Mouse (Mus musculus) olfactory bulb, adult 2 months (tissue): ENCODE measurements around the gene Cryz. TPM values are rescaled to one million over a fixed set of nuclear protein-coding genes. Genes with fewer than 3 reads are reported as not detected.

Source experiments
- H3K27ac ChIP-seq: fragments of 200-500 bp; 2 replicates; pipeline ENCODE4 v1.5.1; 2012; ENCODE audit warnings: low read depth, low read length; ENCODE audit not compliant: insufficient read depth
- H3K4me1 ChIP-seq: fragments of 200-500 bp; 2 replicates; pipeline ENCODE4 v1.6.1; 2012; ENCODE audit warnings: low read length; ENCODE audit not compliant: control insufficient read depth, insufficient read depth
- H3K4me3 ChIP-seq: fragments of 200-500 bp; 2 replicates; pipeline ENCODE4 v1.5.1; 2012; ENCODE audit warnings: mild to moderate bottlenecking, low read depth, low read length, moderate library complexity; ENCODE audit not compliant: insufficient read depth
- CTCF ChIP-seq: fragments of 200-500 bp; IDR thresholded peaks from 2 replicates; pipeline ENCODE4 v1.5.1; 2012; ENCODE audit warnings: low read depth, mild to moderate bottlenecking, low read length, moderate library complexity; ENCODE audit not compliant: insufficient read depth
- POLR2A ChIP-seq: fragments of 200-500 bp; IDR thresholded peaks from 2 replicates; pipeline ENCODE4 v1.6.1; 2012; ENCODE audit warnings: mild to moderate bottlenecking, low read depth, low read length, moderate library complexity; ENCODE audit not compliant: insufficient read depth
- WGBS: fragments of 180-500 bp; shearing (Covaris S2); methylation state at CpG from one replicate; pipeline ENCODE4 v1.1.7; 2018; 5-methylcytosine and 5-hydroxymethylcytosine counted together
- polyA plus RNA-seq: library from polyadenylated mRNA; stranded (reverse); fragments of >200 nt; gene quantifications from 2 replicates; pipeline ENCODE4 v1.2.4, GENCODE M21; 2012; ENCODE audit warnings: low replicate concordance; ENCODE audit not compliant: missing spikeins, insufficient read depth, insufficient read length

The Cryz gene
- polyA plus RNA-seq, 1 experiment: not detected

- 9% methylated on average over 12 of the region's 12 CpGs for WGBS
- Histone ChIP-seq H3K4me3 (no peak overlapping the region), H3K4me1 (no peaks in the 10 kb centered on the region), H3K27ac (no peak overlapping the region)
- TF ChIP-seq POLR2A: no peak
- TF ChIP-seq CTCF: no peak
These were observed 25.7 kb upstream of the Cryz start for GRCm38 (mm10) chr3:154570786-154571185.

DNA sequence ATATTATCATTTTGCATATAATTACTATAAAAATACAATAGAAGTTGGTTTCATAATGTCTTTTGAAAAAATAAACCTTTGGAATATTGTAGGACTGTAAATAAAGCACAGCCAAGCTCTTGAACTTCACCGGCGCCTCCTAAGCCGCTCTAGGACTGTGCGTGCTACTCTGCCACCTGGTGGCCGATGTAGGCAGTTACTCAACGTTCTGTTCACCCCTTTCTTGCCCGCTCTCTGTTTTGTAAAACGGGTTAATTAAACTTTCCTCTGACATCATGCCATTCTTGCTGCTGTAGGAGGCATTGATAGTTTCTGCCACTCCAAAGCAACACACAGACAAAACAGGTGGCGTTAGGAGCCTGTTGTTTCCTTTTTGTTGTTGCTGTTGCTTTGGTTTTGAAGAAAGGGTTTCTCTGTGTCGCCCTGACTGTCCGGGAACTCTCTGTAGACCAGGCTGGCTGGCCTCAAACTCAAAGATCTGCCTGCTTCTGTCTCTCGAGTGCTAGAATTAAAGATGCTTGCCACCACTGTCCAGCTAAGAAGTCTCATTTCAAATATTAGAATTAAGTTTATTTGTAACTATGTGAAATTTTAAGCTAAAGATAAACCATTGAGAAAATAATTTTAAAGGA lies 24.1 kb upstream of the Cryz start:
- 4% methylated on average over 12 of the region's 12 CpGs for WGBS

DNA sequence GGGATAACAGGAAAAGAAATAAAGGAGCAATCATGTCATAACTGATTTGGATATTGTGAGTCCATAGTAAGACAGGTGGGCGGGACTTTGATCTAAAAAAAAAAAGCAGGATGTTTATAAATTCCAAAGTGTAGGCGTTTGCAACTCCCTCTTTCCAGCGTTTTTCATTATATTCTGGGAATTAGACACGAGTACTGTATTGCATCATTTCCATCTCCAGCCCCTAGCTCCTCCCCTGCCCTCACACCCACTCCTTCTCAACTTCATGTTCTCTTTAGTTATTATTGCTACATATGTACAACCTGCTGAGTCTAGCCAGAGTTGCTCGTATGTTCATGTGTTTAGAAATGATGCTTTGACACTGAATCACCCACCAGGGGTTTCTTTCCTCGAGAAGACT lies 22.8 kb upstream of the Cryz start:
- TF ChIP-seq POLR2A: no peak
- no peak for TF ChIP-seq CTCF
- H3K27ac ChIP-seq: no peak overlapping the region
- no peaks in the 10 kb centered on the region for H3K4me1 ChIP-seq
- WGBS: 34% methylated on average over 6 of the region's 6 CpGs
- no peak overlapping the region for H3K4me3 ChIP-seq

More for the DNA sequence above, 24.1 kb upstream of the Cryz start:
- Histone ChIP-seq H3K27ac (no peak overlapping the region), H3K4me1 (no peaks in the 10 kb centered on the region), H3K4me3 (no peak overlapping the region)
- TF ChIP-seq CTCF: peak; percentile 74
- TF ChIP-seq POLR2A: no peak

- 94% methylated on average over 8 of the region's 8 CpGs for WGBS
- no peak overlapping the region for H3K4me3 ChIP-seq
- TF ChIP-seq POLR2A (no peak), CTCF (no peak)
- H3K4me1 ChIP-seq: no peaks in the 10 kb centered on the region
- H3K27ac ChIP-seq: no peak overlapping the region
These were observed 18.6 kb upstream of the Cryz start for GRCm38 (mm10) chr3:154577895-154578294.

DNA sequence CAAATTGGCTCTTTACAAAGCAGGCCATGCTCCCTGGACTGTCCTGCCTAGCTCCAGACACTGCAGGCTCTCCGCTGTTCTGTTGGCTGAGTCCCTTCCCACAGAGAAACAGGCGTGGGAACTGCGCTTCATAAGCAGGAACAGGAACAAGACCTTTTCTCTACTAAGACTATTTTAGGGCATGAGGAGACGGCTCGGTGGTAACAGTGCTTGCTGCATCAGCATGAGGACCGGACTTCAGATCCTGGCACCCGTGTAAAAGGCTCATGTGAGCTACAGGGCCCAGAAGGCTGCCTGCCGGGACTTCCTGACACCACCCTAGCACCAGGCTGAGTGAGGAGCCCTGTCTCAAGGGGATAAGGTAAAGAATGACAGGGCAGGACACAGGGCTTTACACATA lies 12.2 kb upstream of the Cryz start:
- TF ChIP-seq CTCF (no peak), POLR2A (no peak)
- 87% methylated on average over 8 of the region's 8 CpGs for WGBS

DNA sequence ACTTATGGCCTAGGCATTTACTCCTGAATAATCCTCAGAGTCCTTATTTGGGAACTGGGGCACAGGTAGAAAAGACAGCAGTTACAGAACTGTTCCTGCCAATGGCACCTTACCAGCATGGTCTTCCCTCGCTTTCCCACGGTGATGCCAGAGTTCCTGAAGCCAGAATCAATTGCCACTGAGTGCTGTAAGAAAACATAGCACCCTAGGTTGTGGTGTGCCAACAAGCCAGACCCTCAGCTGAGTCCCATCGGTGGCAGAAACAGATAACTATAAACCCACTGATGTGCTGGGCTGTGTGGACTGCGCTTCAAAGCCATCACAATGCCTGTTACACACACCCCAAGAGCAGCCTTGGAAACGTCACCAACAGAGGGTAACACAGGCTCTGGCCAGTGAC lies 5.5 kb upstream of the Cryz start:
- Histone ChIP-seq H3K4me1 (no peaks in the 10 kb centered on the region), H3K27ac (no peak overlapping the region), H3K4me3 (no peak overlapping the region)
- TF ChIP-seq CTCF: no peak
- no peak for TF ChIP-seq POLR2A
- WGBS: 94% methylated on average over 5 of the region's 5 CpGs

More for the DNA sequence above, 12.2 kb upstream of the Cryz start:
- no peaks in the 10 kb centered on the region for H3K4me1 ChIP-seq
- no peak overlapping the region for H3K27ac ChIP-seq
- H3K4me3 ChIP-seq: no peak overlapping the region

DNA sequence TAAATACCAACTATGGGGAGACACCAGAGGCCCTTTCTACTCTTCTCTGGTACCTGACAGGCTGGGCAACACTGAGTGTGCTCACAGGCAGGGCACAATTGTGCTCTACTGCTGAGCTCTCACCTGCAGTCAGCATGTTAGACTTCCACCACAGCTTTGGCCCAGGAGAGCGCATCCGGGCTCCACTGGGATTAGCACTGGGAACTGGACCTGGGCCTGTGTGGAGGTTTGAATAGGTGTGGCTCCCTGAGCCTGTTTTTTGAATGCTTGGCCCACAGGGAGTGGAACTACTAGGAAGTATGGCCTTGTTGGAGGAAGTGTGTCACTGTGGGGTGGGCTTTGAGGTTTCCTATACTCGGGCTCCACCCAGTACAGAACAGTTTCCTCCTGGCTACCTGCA lies 4.9 kb upstream of the Cryz start:
- WGBS: 92% methylated on average over 3 of the region's 3 CpGs
- no peak overlapping the region for H3K27ac ChIP-seq
- TF ChIP-seq POLR2A: no peak
- TF ChIP-seq CTCF: no peak
- H3K4me3 ChIP-seq: no peak overlapping the region
- no peaks in the 10 kb centered on the region for H3K4me1 ChIP-seq

- H3K4me1 ChIP-seq: peaks cover 2% of the 10 kb centered on the region; the same call in 1 of the 2 replicates
- 93% methylated on average over 6 of the region's 6 CpGs for WGBS
- H3K4me3 ChIP-seq: no peak overlapping the region
- no peak overlapping the region for H3K27ac ChIP-seq
- TF ChIP-seq CTCF (no peak), POLR2A (no peak)
These were observed 2.9 kb upstream of the Cryz start for GRCm38 (mm10) chr3:154593596-154593995.

DNA sequence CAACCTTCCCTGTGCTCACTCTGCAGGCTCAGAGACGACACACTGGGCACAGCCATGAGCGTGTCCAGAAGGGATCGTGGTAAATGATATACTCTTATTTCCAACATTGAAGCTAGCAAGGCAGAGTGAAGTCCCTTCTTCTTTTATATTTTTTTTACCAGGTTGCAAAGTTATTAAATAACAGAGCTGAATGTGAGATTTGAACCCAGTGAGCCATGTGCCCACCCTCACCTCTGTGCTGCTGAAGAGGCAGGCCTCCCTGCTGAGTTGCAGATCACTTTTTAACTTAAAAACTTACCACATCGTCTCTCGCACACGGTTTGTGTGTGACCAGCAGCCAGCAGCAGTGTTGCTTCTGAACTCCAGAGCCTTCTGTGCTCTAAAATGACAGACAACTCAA lies 2.4 kb upstream of the Cryz start:
- WGBS: 96% methylated on average over 6 of the region's 6 CpGs
- no peak overlapping the region for H3K4me3 ChIP-seq
- H3K4me1 ChIP-seq: peaks cover 2% of the 10 kb centered on the region; the same call in 1 of the 2 replicates
- TF ChIP-seq CTCF (no peak), POLR2A (no peak)
- H3K27ac ChIP-seq: no peak overlapping the region
